Mouse (Mus musculus): ENCODE measurements around the gene Cdc34.

- TF ChIP-seq CTCF (IDR thresholded peaks at IDR 0.05; ENCODE audit: low read depth, low read length) (no peak), POLR2A (IDR thresholded peaks at IDR 0.05; ENCODE audit: borderline replicate concordance, low read depth, low read length) (no peak)
Measured at GRCm38 (mm10) chr10:79684770-79685600, 3.0 kb downstream of the Cdc34 start.

Data from bone marrow macrophage, adult 2 months (primary cell).